Mouse (Mus musculus) lung, postnatal 0 days (tissue): ENCODE data around the gene Nckap5.

Experiments
- CTCF ChIP-seq: IDR thresholded peaks from 2 replicates; pipeline ENCODE4 v1.5.1; 2016; ENCODE audit warnings: antibody characterized with exemption, mild to moderate bottlenecking
- EP300 ChIP-seq: IDR thresholded peaks from 2 replicates; pipeline ENCODE4 v1.6.1; 2016; ENCODE audit warnings: antibody characterized with exemption, mild to moderate bottlenecking, control low read depth

- TF ChIP-seq CTCF: no peak
- no peak for TF ChIP-seq EP300
Measured at GRCm38 (mm10) chr1:126024518-126024917, 806.1 kb downstream of the Nckap5 start.
